In the genomic region with DNA sequence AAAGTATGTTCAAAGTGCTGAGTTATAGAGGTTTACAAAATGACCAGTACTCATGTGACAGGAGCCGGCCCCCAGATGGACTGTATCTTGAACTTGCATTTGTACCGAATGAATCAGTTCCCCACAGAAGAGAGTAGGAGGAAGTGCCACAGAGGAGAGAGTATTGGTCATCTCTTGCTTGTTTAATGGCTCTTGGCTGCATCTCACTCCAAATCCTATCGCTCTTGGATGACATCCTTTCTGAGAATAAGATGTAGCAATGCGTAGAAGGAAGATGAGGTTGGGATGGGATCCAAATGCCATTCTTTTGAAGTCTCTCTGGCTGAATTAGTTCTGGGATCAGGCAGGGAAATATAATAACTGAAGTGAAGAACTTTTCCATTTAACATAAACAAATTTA, we compare ENCODE assay signal across 22 mouse cellular contexts. TPM values are rescaled to one million over a fixed set of nuclear protein-coding genes. Genes with fewer than 3 reads are reported as not detected.
A peak's percentile ranks its signal among the peaks of the same experiment; 100 is the strongest.
DNase-seq lines count a peak whose midpoint lies in the region; ATAC-seq and TF ChIP-seq lines count a peak whose summit lies in the region.
"Had no signal": no experiment of that assay in that cellular context is flagged by ENCODE, and none has a peak within 500 bp of the region (broad histone marks: within the 10 kb centered on the region; RNA-seq: fewer than 3 reads in every experiment).

No protein-coding gene starts in this region.

- WGBS in kidney, embryonic 16.5 days, result 69% methylated on average over 4 of the region's 4 CpGs
- WGBS in forebrain, embryonic 16.5 days, result 86% methylated on average over 4 of the region's 4 CpGs
- 73% methylated on average over 4 of the region's 4 CpGs for WGBS in thymus, adult 2 months

- no peaks in the 10 kb centered on the region for H3K4me1 ChIP-seq in kidney, embryonic 16.5 days (ENCODE audit: insufficient read depth, low read length)
- H3K4me1 ChIP-seq in forebrain, embryonic 16.5 days (replicated peaks; ENCODE audit: control insufficient read depth, insufficient read depth, low read length), result no peaks in the 10 kb centered on the region
- H3K4me1 ChIP-seq in thymus, adult 2 months (replicated peaks; ENCODE audit: control insufficient read depth, insufficient read depth, low read length), result no peaks in the 10 kb centered on the region
- H3K4me1 ChIP-seq: forebrain, embryonic 12.5 days; megakaryocyte, embryonic 14.5 days had no signal

- no peaks in the 10 kb centered on the region for H3K9me3 ChIP-seq in kidney, embryonic 16.5 days (ENCODE audit: low read length)
- H3K9me3 ChIP-seq in forebrain, embryonic 16.5 days (ENCODE audit: control insufficient read depth, low read length), result no peaks in the 10 kb centered on the region
- H3K9me3 ChIP-seq: forebrain, embryonic 12.5 days; megakaryocyte, embryonic 14.5 days had no signal

- H3K79me2 ChIP-seq in C2C12 (ENCODE audit: control insufficient read depth, insufficient read depth), result no peaks in the 10 kb centered on the region

- DNase-seq in kidney, postnatal 10 days, result peak; percentile 11
- peak; percentile 53 for DNase-seq in 3134 (ENCODE audit: extremely low read depth, insufficient read length, low spot score)
- peak; percentile 27 for DNase-seq in lung, postnatal 10 days
- DNase-seq in thymus, adult 2 months, result no peak
- DNase-seq: adrenal gland, postnatal 36 days; cerebellum, adult 18-20 months; cerebellum, postnatal 25 days; gastrocnemius, postnatal 14 days; heart, adult 2 months; heart, postnatal 36 days; layer of hippocampus, postnatal 36 days; midbrain, embryonic 14.5 days; thymus, adult 18-20 months had no signal

- no peak for ATAC-seq in kidney, embryonic 16.5 days (ENCODE audit: low FRiP score, low TSS enrichment)
- ATAC-seq in forebrain, embryonic 16.5 days, result no peak
- ATAC-seq: CD4-positive, CD25-positive, alpha-beta regulatory T cell, adult 4 months; hindbrain, postnatal 0 days; intestine, postnatal 0 days had no signal

- TF ChIP-seq CTCF in C2C12 (IDR thresholded peaks at IDR 0.05; ENCODE audit: control insufficient read depth, insufficient read depth, insufficient read length), result no peak
- TF ChIP-seq CTCF in thymus, adult 2 months (IDR thresholded peaks at IDR 0.05; ENCODE audit: borderline replicate concordance, control insufficient read depth, extremely low read depth, insufficient read depth, low read length, poor library complexity), result no peak

- no peak overlapping the region for H3K27ac ChIP-seq in kidney, embryonic 16.5 days (ENCODE audit: low read length)
- no peak overlapping the region for H3K27ac ChIP-seq in forebrain, embryonic 16.5 days (ENCODE audit: low read length)
- no peak overlapping the region for H3K27ac ChIP-seq in thymus, adult 2 months (ENCODE audit: control insufficient read depth, insufficient read depth, low read length)
- H3K27ac ChIP-seq: forebrain, embryonic 12.5 days; heart, adult 2 months; hindbrain, postnatal 0 days; layer of hippocampus, adult 2 months had no signal

- H3K4me3 ChIP-seq in kidney, embryonic 16.5 days (ENCODE audit: low read length), result no peak overlapping the region
- H3K4me3 ChIP-seq in C2C12 (ENCODE audit: insufficient read depth, poor library complexity, severe bottlenecking), result no peak overlapping the region
- H3K4me3 ChIP-seq in forebrain, embryonic 16.5 days (replicated peaks; ENCODE audit: low read length), result no peak overlapping the region
- H3K4me3 ChIP-seq in thymus, adult 2 months (ENCODE audit: control insufficient read depth, insufficient read depth, low read length), result no peak overlapping the region
- H3K4me3 ChIP-seq: forebrain, embryonic 12.5 days; heart, adult 2 months; layer of hippocampus, adult 2 months; megakaryocyte, embryonic 14.5 days had no signal

- TF ChIP-seq POLR2A in thymus, adult 2 months (IDR thresholded peaks at IDR 0.05; ENCODE audit: control insufficient read depth, extremely low read depth, insufficient read depth, low read length, poor library complexity), result no peak

- no peak overlapping the region for H3K4me2 ChIP-seq in kidney, embryonic 16.5 days (replicated peaks; ENCODE audit: low read depth, low read length)
- no peak overlapping the region for H3K4me2 ChIP-seq in forebrain, embryonic 16.5 days (ENCODE audit: low read length)
- H3K4me2 ChIP-seq: forebrain, embryonic 12.5 days had no signal

- no peaks in the 10 kb centered on the region for H3K79me3 ChIP-seq in C2C12 (ENCODE audit: low read depth)

- no peaks in the 10 kb centered on the region for H3K36me3 ChIP-seq in kidney, embryonic 16.5 days (ENCODE audit: insufficient read depth, low read length)
- H3K36me3 ChIP-seq in C2C12 (ENCODE audit: control insufficient read depth, insufficient read depth), result no peaks in the 10 kb centered on the region
- no peaks in the 10 kb centered on the region for H3K36me3 ChIP-seq in forebrain, embryonic 16.5 days (ENCODE audit: control insufficient read depth, insufficient read depth)
- H3K36me3 ChIP-seq in thymus, adult 2 months (ENCODE audit: control insufficient read depth, insufficient read depth, low read length), result no peaks in the 10 kb centered on the region
- H3K36me3 ChIP-seq: forebrain, embryonic 12.5 days had no signal

- no peak overlapping the region for H3K9ac ChIP-seq in kidney, embryonic 16.5 days (replicated peaks; ENCODE audit: low read length)
- no peak overlapping the region for H3K9ac ChIP-seq in forebrain, embryonic 16.5 days (replicated peaks; ENCODE audit: low read depth, low read length)
- H3K9ac ChIP-seq: forebrain, embryonic 12.5 days had no signal

- no peak overlapping the region for H3ac ChIP-seq in C2C12 (ENCODE audit: control insufficient read depth, insufficient read length, low read depth)

- H3K27me3 ChIP-seq in kidney, embryonic 16.5 days (ENCODE audit: insufficient read depth, low read length), result no peaks in the 10 kb centered on the region
- H3K27me3 ChIP-seq in C2C12 (ENCODE audit: control insufficient read depth, insufficient read depth, insufficient read length), result no peaks in the 10 kb centered on the region
- no peaks in the 10 kb centered on the region for H3K27me3 ChIP-seq in forebrain, embryonic 16.5 days (replicated peaks; ENCODE audit: control insufficient read depth, insufficient read depth, low read length)
- no peaks in the 10 kb centered on the region for H3K27me3 ChIP-seq in thymus, adult 2 months (ENCODE audit: control insufficient read depth, insufficient read depth, low read length)
- H3K27me3 ChIP-seq: forebrain, embryonic 12.5 days had no signal

TF ChIP-seq in C2C12, 6 proteins besides CTCF, POLR2A, EP300 and RAD21:
- TF ChIP-seq USF1 (IDR thresholded peaks at IDR 0.05; ENCODE audit: low read depth) (peak; percentile 47), MAX (IDR thresholded peaks at IDR 0.05) (no peak), CEBPB (IDR thresholded peaks at IDR 0.05; ENCODE audit: low read depth) (peak; percentile 79)
TF ChIP-seq in C2C12: peak in this region for 2.

RNA-seq across cellular contexts. Expression of gene Bmper, which starts 55.2 kb away (rescaled TPM):
- polyA plus RNA-seq in kidney, embryonic 16.5 days (2015; fragmentation: Nextera tagmentation; extraction: Ambion mirVana), result 20.3 and 21.0 TPM in 2 replicates
- polyA plus RNA-seq in C2C12 (2012; fragmentation: generic; extraction: Trizol), result 1.2 TPM
- polyA plus RNA-seq in forebrain, embryonic 16.5 days (2015; fragmentation: Nextera tagmentation; extraction: Ambion mirVana), result 13.6 and 15.9 TPM in 2 replicates
- 0.18 and 0.40 TPM in 2 replicates for polyA plus RNA-seq in thymus, adult 2 months (2012; rRNA removed)
- polyA plus RNA-seq: CD4-positive, CD25-positive, alpha-beta regulatory T cell, adult 4 months had no signal
